Mouse (Mus musculus): ENCODE data around the gene Tulp3. TPM values are rescaled to one million over a fixed set of nuclear protein-coding genes. Genes with fewer than 3 reads are reported as not detected.
A peak's percentile ranks its signal among the peaks of the same experiment; 100 is the strongest.

Gene Tulp3
- total RNA-seq, 2 experiments from 2014 or later: 1.4 to 2.6 TPM

DNA sequence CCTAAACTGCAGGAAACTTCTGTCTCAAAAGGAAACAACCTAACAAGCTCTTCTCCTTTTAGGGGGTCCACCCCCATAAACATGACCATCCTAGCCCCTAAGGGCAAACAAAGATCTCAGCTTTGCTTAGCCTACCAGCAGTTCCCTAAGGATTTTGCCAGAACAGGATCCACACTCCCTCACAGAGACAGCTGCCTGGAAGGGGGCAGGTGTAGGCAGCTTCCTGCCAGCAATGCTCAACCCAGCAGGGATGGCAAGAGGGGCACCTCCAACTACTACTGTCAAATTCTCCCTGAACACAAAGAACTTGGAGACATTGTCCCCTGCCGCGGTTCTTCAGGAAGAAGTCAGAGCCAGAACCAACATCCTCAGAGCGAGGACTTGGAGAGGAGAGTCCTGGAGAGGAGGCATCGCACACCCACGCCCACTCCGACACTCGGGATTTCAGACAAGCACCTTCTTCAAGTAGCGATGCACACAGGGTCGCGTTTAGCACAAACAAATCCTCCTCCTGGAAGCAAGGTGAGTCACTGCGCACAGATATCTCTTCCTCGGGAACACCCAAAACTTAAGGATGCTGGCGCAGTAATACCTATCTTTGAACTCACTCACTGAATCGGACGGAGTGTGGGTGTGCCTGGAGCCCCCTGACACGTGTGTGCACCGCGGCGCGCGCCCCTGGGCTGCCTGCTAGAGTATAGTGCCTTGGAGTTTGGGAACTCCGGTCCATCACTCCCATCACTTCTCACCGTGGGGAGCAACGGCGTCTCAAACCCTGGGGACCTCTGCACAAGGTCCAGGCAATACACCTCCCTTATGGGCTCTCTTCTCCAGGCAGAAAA lies 56.1 kb downstream of the Tulp3 start:
- no peak for ATAC-seq (ENCODE audit: poor library complexity, severe bottlenecking)

DNA sequence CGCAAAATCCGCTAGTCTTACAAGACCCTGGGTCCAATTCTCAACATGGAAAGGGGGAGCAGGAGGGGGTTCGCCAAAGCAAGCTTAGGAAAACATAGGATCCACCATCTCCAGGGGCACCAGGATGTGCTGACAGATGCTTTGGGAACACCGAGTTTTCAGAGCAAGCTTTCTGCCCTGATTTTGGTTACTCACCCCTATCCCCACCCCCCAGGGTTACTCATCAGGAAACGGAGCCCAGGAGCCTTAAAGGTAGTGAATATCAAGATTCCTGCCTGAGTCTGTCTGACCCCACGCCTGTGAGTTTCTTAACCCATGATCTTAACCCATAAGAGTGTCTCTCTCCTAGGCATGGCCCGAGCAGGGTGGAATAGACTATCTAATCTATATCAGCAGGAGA lies 57.4 kb downstream of the Tulp3 start:
- no peak for ATAC-seq (ENCODE audit: poor library complexity, severe bottlenecking)

DNA sequence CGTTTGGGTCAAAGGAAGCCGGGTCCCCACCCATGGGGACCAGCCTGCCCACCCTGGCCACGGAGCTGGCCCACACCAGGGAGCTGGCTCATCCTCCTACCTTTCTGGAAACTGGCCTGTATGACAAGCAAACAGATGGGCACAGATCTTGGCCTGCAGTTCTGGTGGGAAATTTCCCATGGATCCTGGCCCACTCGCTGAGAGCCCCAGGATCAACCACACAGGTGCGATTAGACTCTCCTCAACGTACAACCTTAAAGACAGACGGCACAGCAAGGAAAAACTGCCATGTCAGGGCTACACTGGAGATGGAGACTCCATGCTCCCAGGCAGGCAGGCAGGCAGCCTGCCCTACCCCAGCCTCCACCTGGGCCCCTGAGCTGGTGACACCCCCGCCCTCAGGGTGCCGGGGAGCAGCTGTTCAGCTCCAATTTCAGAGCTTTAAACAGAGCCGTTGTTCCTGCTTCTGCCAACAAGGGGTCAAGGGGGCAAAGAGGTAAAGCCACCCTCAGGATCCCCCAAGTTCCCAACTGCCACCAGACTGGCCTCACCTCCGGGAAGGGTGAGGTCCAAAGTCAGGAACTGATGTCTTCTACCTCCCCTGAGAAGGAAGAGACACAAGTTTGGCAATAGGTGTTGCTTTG lies 58.8 kb downstream of the Tulp3 start:
- ATAC-seq (ENCODE audit: poor library complexity, severe bottlenecking): no peak

DNA sequence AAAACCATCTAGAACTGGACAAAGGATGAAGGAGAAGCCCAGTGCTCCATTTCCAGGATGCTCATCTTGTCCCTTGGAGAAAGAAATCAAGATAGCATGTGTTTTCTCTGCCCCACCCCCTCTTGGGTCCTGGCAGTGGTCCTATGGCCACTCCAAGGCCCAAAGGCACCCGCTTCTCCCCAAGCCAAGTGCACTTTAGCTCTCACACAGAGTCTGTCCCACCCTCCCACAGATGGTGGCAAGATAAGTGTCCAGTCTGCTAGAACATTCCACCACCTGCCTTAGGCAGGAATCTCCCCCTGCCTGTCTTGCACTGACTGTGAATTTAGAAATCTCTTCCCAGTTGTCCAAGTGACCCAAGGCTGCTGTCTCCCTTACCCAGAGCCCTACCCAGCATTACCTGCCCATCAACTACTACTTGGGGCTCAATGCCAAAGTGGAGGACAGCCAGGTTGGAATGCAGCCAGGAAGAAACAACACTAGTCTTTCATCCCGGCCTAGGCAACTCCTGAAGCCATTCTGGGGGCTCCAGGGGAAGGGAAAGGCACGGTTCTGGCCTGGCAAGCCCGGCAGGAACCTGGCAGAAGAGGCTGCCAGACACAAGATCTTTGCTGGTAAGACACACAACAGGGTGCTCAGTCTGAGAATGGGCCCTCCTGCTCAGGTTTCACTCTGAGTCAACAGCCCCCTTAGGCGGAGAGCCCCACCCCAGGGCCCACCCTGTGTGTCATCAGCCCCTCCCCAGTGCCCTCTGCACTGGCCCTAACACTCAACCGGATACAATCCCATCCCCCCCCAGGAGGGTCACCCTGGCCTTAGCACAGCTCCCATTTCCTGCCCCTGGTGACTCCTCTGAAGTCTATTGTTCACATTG lies 59.5 kb downstream of the Tulp3 start:
- no peak for ATAC-seq (ENCODE audit: poor library complexity, severe bottlenecking)

DNA sequence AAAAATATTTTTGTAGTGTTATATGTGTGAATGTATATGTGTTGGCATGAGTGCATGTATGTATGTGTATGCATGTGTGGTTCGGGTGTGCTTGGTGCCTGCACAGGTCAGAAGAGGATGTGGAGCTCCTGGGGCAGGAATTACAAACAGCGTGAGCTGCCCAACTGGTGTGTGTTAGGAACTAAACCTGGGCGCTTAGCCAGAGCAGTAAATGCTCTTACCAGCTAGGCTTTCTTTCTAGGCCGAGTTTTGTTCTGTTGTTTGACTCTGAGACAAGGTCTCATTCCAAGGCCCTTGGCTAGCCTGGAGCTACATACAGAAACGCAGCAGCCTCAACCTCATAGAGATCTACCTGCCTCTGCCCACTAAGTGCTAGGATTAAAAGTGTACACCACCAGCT lies 64.4 kb downstream of the Tulp3 start:
- no peak for ATAC-seq (ENCODE audit: poor library complexity, severe bottlenecking)

DNA sequence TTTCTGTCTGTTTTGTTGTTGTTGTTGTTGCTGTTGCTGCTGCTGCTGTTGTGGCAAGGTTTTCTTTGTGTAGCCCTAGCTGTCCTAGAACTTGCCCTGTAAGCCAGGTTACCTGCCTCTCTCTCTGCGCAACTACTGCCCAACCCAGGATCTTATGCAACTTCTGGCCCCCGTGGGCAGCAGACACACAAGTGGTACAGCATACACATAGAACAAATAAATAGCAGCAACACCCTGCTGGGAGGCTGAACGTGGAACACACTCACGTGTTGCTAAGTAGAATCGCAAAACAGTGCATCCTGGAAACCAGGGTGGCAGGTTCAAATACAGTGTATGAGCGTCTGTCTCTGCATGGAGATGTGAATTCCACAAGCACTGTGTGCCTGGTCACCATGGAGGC lies 67.0 kb downstream of the Tulp3 start:
- no peak for ATAC-seq (ENCODE audit: poor library complexity, severe bottlenecking)

DNA sequence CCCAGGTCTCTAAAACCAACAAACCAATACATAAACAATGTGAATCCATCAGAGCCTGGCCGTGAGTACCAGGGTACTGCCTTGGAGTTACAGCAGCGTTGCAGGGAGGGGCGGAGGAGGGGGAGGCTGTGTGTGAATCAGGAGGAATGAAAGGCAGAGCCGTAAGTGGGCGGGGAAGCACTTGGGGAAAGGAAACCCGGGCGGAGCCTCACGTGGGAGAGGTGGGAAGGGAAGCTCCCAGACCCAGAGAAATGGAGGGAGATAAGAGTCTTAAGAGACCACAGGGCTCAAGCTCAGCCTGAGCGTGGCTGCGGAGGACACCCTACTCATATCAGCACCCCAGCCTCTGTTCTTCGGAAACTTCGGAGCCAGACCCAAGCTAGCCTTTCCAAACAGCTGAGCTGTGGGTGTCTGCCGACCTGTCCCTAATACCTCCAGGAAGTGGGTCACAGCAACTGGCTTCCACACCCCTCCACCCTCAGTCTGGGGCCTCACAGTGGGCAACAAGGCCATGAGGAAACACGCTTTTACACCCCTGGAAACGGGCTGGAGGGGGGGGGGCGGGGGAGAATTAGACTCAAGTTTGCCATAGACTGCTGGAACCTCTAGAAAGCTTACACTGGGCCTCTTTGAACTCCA lies 69.7 kb downstream of the Tulp3 start:
- ATAC-seq (ENCODE audit: poor library complexity, severe bottlenecking): peak; percentile 24; the same call in 1 of the 2 replicates

DNA sequence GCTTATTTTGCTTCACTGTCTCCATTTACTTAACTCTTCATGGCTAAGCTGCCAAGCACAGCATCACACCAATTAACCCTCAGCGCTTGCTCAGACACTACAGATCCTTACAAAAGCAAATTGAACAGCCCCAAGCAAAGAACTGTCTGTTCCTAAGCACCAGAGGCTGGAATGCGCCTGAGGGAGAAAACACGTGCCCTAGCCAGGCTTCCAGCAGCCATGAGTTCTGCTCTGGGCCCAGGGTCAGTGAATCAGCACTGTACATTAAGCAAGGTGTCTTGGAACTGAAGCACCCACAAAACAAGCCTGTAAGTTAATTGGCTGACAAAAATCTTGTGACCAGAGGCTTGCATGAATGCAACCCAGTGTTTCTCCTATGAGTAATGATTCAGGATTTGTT lies 73.5 kb downstream of the Tulp3 start:
- ATAC-seq (ENCODE audit: poor library complexity, severe bottlenecking): no peak

DNA sequence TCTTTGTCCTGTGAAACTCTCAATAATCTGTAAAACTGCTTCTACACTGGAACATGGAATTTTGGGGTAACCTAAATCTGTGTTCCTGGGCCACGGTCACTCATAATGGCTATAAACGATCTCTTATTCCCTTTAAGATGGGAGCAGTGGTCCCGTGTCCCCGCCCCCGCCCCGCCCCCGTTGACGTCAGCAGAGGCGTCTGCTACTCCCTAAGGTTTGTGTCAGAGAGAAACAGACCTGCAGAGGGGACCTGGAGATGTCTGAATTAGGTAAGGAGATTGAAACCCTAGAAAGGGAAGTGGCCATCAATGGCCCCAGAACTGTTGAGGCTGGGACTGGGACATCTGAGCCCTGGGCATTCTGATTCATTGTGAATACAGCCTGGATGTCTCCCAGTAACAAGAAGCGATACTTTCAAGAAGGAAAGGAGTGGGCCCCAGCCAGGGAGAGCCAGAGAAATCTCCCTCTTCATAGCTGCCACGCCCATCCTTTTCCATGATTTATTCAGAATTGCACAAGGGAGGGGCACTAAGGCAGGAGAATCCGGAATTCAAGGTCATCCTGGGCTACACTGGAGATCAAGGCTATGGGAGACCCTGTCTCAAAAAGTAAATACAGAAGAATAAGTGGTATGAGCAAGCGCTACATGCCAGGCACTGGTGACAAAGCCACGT lies 75.0 kb downstream of the Tulp3 start:
- ATAC-seq (ENCODE audit: poor library complexity, severe bottlenecking): no peak

DNA sequence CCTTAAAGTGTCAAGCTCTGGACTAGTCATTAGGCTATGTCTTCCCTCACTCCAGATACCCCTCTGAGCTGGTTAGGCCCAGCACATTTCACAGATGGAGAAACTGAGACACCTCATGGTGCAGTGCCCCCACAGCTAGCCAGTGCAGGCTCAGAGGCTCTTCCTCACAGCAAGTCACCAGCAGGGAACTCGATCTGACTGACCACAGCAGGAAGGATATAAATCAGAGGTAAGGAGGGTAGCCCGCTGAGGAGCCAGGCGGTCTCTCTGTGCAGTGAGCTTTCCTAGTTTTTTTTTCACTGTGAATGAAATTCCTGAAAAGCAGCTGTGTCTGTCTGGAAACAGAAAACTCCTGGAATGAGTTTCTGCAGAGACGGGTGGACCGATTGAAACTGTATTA lies 76.0 kb downstream of the Tulp3 start:
- ATAC-seq (ENCODE audit: poor library complexity, severe bottlenecking): no peak

DNA sequence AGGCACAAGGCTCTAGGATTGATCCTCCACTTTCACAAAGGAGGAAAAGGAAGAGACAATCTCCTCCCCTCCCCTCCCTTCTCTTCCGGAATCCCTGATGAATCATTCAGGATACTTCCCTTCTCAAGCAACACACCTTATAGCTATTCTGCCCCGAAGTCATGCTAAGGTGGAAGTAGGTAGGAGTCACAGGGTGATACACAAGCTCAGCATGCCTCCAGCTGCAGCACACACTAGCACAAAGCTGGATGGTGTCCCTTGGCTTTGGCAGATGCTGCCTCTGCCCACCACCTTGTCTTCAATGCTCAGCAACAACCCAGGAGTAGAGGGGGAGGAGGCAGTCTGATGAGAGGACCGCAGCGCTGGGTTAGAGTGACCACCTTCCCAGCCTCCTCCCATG lies 76.6 kb downstream of the Tulp3 start:
- no peak for ATAC-seq (ENCODE audit: poor library complexity, severe bottlenecking)

DNA sequence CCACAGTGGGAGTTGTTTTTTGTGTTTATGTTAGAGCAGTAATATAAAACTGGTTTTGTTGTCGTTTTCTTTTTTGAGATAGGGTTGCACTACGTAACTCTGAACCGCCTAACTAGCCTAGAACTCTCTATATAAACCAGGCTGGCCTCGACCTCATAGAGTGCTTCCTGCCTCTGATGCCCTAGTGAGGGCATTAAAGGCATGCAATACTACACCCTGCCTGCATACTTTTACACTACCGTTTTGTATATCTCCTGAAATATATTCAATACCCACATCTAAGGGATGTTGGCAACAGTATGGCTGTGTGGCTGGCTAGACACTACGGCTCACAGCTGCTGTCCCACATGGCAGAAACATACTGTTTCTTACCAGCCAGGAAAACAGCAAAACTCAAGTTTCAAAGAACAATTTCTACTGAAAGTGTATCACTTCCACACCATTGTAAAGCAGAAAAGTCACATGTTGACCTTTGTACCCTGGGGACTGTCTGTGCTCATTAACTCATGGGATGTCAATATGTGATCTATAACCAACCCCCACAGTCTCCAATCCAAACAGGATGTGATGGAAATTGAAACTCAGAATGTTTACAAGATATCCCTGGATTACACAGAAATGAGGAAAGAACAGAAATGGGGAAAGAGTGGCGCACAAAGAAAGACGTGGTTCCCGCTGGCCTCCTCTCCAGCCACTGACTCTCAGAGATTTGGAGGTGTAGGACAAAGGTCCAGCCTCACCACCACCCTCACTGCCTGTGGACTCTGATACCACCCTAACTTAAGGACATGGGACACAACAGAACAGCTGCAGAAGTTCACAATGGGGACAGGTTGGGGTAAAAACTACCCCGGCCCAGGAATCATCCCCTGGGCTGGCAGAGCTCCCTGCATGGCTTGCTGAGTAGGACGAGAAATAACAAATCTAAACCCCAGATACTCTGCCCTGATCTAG lies 78.2 kb downstream of the Tulp3 start:
- no peak for ATAC-seq (ENCODE audit: poor library complexity, severe bottlenecking)

DNA sequence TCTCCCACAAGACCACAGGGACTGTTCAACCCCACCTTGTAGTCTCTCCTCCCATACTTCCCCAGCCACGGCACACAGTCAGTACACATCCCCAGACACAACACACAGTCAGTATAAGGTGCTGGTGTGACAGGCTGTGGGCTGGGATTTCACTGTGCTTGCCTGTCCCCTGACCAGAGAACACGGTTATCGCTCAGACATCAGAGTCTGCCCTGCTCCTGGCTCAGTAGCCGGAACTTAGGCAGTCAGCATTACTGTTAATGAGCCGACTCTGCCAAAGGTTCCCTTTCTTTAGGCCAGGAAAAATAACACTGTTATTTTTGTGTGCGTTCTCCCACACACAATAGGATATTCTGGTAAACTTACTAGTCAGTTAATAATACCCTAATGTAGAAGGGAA lies 79.3 kb downstream of the Tulp3 start:
- ATAC-seq (ENCODE audit: poor library complexity, severe bottlenecking): no peak

DNA sequence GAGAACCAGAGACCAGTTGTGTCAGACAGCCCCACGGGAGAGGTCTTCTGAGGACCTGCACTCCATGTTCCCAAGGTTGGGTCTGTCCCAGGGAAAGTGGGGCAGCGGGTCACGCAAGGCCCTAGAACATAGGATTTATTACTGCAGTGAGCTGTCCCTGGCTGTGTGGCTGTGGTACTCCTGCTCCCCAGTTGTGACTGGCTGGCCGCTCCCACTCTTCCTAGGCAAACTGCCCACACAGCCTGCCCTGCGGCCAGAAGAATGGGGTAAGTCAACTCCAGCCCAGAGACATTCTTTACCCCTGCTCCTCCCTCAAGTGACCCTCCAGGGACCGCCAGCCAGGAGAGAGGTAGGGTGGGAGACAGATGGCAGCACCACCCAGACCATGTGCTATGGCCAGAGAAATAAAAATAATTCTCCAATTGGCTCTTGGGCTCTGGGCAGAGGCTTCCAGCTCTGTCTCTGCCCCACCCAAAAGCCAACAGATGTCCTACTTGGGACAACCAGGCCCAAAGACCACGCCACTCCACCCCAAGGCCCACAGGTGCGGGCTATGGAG lies 80.1 kb downstream of the Tulp3 start:
- no peak for ATAC-seq (ENCODE audit: poor library complexity, severe bottlenecking)

DNA sequence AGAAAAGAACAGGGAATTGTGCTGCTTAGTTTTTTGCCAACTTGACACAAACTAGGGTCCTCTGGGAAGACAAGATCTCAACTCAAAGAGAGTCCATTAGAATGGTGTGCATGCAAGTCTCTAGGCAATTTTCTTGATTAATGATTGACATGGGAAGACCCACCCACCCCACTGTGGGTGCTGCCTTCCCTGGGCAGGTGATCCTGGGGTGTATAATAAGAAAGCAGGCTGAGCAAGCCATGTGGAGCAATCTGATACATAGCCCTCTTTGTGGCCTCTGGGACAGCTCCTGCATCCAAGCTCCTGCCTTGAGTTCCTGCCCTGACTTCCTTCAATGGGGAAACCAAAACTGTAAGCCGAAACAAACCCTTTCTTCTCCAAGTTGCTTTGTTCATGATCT lies 82.1 kb downstream of the Tulp3 start:
- no peak for ATAC-seq (ENCODE audit: poor library complexity, severe bottlenecking)

DNA sequence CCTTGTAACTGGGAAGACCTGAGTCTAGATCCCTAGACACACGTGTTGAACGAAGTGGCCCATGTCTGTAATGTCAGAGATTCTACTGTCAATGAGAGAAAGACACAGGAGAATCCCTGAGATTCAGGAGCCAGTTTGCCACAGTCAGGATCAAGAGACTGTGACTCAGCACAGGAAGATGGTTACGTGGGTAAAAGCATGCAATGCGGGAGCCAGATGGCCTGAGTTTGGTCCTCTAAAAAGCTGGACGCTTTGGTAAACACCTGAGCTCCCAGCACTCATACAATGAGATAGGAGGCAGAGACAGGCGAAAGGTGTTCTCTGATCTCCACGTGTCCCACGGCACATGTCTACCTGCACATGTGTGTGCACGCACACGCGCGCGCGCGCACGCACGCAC lies 82.9 kb downstream of the Tulp3 start:
- no peak for ATAC-seq (ENCODE audit: poor library complexity, severe bottlenecking)

Measured in megakaryocyte, adult 5-6 weeks (primary cell).